Mouse (Mus musculus) brown adipose tissue, adult 24 weeks (tissue): ENCODE data around the gene Nrarp. TPM values are rescaled to one million over a fixed set of nuclear protein-coding genes. Genes with fewer than 3 reads are reported as not detected.

Experiments
- H3K27ac ChIP-seq: fragments of 200-500 bp; replicated peaks from 2 replicates; pipeline ENCODE4 v1.5.1; 2012; ENCODE audit warnings: low read depth, mild to moderate bottlenecking, low read length
- H3K4me1 ChIP-seq: fragments of 200-500 bp; 2 replicates; pipeline ENCODE4 v1.6.1; 2012; ENCODE audit warnings: low read length, mixed read lengths; ENCODE audit not compliant: control insufficient read depth, insufficient read depth, insufficient read length
- H3K4me3 ChIP-seq: fragments of 200-500 bp; 2 replicates; pipeline ENCODE4 v1.5.1; 2012; ENCODE audit warnings: low read depth, mild to moderate bottlenecking, low read length, moderate library complexity; ENCODE audit not compliant: insufficient read depth
- polyA plus RNA-seq: library from polyadenylated mRNA; stranded (reverse); fragments of >200 nt; gene quantifications from 2 replicates; pipeline ENCODE4 v1.2.4, GENCODE M21; 2012; ENCODE audit not compliant: missing spikeins, insufficient read depth, insufficient read length

Nrarp gene
- 6.4 and 7.1 TPM in 2 replicates for polyA plus RNA-seq

DNA sequence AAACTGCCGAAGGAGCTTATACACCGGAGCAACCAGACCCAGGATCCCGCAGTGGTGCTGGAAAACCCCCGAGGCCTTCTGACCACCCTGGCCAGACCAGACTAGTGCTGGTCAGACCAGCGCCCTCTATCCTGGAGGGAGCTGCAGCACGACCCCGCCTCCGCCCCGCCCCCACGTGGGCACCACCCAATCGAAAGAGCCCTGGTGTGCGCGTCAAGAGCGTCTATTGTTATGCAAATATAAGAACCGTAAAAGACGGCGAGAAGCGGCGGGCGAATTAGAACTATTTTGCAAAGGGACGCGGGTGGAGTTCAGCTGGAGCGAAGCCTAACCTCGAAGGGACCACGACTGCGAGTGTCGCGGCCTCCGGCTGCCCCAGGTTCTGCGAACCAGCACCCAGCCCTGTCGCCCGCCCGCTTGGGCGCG lies at the start of gene Nrarp:
Gene Nrarp (plus strand): TSS at position 281 of the 426 bp plus-strand sequence.
- peak within 1 kb of the TSS; percentile 65 for H3K4me3 ChIP-seq
- peak within 1 kb of the TSS; percentile 89 for H3K27ac ChIP-seq
- H3K4me1 ChIP-seq: peaks cover 27% of the 10 kb centered on the region

DNA sequence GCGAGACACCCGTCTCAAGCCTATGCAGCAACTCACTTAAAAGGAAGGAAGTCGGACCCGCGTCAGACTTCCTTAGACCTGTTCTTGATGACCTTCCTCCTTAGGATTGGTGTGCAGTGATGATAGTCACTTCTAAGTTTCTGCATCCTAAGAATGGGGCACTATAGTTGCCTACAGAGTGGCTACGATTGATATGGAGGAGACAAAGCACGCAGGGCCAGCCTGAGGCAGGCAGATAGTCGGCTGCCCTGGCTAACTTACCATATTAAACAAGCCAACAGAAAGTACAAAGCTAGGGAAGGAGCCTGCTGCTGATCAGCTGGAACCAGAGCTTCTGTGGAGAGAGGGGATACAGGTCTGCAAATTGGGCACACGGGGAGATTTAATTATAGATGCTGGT lies 49.0 kb upstream of the Nrarp start:
- Histone ChIP-seq H3K4me1 (0 out of 2 replicates have a peak, but pooled peaks cover 2% of the 10 kb centered on the region), H3K27ac (no peak overlapping the region), H3K4me3 (no peak overlapping the region)

DNA sequence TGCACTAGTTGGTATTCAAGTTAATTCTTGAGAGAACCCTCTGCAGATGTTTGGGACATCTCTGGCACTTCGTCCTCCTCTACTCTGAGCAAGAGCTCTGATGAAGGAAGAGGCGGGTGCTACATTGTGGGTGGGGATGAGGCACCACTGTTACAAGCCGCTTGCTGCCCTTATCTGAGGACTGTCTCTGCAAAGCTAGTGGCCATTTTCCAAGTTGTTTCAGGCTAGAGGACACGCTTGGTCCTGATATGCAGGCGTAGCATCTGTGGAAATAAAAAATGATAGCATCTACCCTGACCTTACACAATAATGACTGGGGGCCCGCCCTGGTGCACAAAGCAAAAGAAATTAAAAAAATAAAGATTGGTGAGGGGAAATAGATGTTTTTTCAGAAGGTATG lies 42.7 kb upstream of the Nrarp start:
- Histone ChIP-seq H3K27ac (no peak overlapping the region), H3K4me1 (no peaks in the 10 kb centered on the region), H3K4me3 (no peak overlapping the region)

DNA sequence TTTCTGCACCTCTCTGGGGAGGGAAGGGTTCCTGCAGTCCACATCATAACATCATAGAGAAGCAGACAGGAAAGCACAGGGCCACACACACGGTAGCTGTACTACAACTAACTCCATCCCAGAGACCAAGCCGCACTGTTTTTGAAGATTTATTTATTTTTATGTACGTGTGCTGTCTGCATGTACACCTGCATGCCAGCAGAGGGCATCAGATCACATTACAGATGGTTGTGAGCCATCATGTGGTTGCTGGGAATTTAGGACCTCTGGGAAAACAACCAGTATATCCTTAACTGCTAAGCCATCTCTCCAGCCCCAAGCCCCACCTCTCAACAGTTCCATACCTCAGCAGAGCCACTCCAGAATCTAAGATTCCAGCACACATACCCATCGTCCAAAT lies 39.4 kb upstream of the Nrarp start:
- Histone ChIP-seq H3K4me3 (no peak overlapping the region), H3K4me1 (peaks cover 22% of the 10 kb centered on the region), H3K27ac (peak overlapping the region; percentile 5; the same call in 1 of the 2 replicates)

DNA sequence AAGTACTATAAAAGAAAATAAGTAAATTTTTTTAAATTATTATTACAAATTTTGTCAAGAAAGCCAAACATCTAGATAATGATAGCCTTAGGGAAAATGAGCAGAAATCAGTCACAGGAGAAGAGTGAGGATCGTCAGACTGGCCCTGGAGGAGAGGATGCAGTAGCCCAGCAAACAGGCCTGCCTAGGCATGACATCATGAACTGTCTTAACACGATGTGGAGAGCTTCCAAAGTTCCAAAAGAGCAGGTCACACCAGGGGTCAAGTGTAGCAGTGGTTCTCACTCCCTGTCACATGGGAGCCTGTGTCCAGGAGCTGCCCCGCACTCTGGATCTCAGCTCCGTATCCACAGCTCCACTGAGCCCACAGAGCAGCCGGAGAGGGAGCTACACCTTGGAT lies 38.6 kb upstream of the Nrarp start:
- Histone ChIP-seq H3K27ac (0 out of 2 replicates have a peak overlapping the region, but pooled peaks have one; percentile 29), H3K4me3 (no peak overlapping the region), H3K4me1 (peaks cover 30% of the 10 kb centered on the region)

DNA sequence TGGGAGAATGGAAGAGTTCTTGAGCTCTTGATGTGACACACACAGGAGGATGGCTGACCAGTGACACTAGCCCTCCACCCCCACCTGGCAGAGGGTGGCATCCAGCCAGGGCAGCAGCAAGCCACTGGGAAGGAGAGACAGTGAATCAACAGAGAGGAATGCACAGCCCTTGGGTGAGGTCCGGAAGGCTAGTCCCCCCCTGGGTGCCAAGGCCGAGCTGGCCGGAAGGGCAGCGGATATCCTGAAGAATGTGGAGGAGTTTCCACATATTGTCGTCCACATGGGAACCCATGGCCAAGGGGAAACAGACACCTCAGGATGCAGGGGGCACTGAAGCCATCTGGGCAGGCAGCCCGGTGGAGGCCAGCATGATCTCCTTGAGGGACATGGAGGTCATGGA lies 35.2 kb upstream of the Nrarp start:
- H3K27ac ChIP-seq: peak overlapping the region; percentile 91
- no peak overlapping the region for H3K4me3 ChIP-seq
- H3K4me1 ChIP-seq: peaks cover 39% of the 10 kb centered on the region

DNA sequence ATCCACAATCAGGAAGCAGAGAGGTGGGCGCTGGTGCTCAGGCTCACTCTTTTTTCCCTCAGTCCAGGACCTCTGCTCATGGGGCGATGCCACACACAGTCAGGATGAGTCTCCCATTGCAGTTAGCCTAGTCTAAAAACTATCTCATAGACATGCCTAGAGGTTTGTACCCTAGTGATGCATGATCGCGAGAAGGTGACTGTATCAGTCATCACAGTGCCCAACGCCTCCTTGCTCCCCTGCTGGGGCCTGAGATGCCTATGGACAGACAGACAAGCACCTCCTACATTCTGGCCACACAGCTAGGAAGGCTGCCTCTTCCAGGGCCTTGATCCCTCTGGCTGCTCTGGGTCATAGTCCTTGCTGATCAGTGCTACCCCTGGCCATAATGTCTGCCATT lies 33.2 kb upstream of the Nrarp start:
- H3K4me1 ChIP-seq: peaks cover 39% of the 10 kb centered on the region
- no peak overlapping the region for H3K4me3 ChIP-seq
- no peak overlapping the region for H3K27ac ChIP-seq

DNA sequence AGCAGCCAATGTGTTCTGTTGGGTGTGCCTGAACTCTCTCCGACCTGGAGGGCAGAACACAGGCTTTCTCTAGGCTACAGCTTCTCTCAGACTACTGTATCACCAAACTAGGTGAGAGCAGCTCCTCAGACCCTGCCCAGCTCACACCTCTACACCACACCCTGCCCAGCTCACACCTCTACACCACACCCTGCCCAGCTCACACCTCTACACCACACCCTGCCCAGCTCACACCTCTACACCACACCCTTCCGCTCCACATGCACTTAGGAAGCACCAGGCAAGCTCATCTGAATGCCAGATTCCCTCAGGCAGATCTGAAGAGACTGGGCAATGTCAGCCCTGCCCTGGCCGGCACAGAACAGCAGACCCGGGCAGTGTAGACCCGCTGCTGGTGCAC lies 32.7 kb upstream of the Nrarp start:
- Histone ChIP-seq H3K4me3 (no peak overlapping the region), H3K27ac (no peak overlapping the region), H3K4me1 (peaks cover 39% of the 10 kb centered on the region)

DNA sequence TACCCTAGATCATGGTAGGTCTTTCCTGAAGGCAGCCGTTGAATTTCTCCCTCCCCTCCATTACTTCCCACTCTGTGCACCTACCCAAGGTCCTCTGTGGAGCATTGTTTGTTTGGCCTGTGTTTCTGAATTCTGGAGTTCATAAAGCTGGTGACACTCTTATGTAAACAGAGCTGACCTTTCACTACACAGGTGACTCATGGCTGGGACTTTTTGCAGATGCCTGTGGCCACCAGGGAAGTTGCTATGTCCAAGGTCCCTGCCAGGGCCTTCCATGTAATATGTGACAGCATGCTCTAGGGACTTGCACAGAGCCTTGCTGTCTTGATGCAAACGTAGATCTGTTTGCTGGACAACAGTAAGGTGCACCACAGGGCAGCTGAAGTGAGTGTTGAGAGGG lies 30.9 kb upstream of the Nrarp start:
- peaks cover 31% of the 10 kb centered on the region for H3K4me1 ChIP-seq
- no peak overlapping the region for H3K4me3 ChIP-seq
- H3K27ac ChIP-seq: no peak overlapping the region

DNA sequence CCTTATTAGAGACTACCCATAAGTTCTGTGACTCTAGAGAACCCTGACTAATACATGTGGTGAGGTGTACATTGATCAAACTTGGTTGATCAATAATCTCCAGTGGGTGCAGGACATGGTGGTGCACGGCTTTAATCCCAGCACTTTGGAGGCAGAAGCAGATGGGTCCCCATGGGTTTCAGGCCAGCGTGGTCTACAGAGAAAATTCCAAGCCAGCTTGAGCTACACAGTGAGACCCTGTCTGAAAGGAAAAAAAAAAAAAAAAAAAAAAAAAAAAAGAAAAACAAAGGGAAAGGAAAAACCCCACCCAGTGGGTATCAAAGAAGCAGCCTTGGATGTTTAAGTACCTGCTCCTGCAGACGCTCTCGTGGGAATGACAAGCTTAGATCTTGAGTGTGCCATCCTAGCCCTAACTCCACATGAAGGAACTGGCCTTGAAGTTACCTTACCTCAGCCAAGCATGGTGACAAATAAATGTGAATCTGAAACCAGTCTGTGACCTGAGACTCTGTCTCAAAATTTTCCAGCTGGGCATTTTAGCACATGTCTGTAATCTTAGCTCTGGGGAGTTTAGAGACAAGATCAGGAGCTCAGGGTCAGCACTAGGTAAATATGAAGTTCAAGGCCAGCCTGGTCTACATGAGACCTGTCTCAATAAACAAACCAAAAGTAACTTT lies 29.1 kb upstream of the Nrarp start:
- Histone ChIP-seq H3K4me1 (peaks cover 14% of the 10 kb centered on the region), H3K4me3 (no peak overlapping the region), H3K27ac (no peak overlapping the region)

DNA sequence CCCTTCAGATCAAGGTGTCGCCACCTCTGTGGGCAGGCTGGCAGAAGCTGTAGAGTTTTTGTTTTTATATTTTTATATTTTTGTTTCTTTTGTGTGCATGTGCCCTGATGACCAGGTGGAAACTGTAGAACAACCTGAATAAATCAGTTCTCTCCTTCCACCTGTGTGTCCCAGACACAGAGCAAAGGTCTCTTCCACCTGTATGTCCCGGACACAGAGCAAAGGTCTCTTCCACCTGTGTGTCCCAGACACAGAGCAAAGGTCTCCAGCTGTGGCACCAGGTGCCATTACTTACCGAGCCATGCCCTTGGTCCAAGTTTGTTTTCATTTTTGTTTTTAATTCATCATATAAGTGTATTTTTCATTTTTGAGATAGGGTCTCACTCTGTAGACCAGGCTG lies 24.4 kb upstream of the Nrarp start:
- H3K4me3 ChIP-seq: no peak overlapping the region
- H3K27ac ChIP-seq: no peak overlapping the region
- no peaks in the 10 kb centered on the region for H3K4me1 ChIP-seq

DNA sequence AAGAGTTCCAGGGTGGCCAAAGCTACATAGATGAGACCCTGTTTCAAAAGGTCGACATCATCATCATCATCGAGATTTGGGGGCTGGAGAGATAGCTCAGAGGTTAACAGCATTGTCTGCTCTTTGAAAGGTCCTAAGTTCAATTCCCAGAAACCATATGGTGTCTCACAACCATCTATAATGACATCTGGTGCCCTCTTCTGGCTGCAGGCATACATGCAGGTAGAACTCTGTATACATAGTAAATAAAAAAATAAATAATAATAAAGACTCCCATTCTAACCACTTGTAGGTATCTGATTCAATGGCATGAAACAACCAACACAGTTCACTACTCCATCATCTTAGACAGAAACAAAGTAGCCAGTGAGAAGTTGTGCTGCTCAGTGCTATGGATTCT lies 23.6 kb upstream of the Nrarp start:
- Histone ChIP-seq H3K4me1 (peaks cover under 1% of the 10 kb centered on the region; the same call in 1 of the 2 replicates), H3K4me3 (no peak overlapping the region), H3K27ac (no peak overlapping the region)

DNA sequence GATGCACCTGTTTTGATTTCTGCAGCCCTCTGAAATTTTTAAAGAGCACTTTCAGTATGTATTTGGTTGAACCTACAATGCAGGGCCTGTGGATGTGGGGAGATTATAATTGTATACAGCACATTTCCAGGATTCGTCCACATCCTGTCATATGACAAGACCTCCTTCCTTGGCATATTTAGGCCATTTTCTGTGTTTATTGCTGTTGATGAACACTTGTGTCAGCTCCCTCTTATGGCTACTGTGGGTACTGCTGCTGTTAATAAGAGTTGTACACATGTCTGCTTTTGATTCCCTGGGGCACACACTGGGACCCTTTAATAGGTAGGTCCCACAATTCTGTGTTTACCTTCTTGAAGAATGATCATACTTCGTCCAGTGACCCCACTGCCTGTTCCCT lies 22.9 kb upstream of the Nrarp start:
- no peak overlapping the region for H3K4me3 ChIP-seq

DNA sequence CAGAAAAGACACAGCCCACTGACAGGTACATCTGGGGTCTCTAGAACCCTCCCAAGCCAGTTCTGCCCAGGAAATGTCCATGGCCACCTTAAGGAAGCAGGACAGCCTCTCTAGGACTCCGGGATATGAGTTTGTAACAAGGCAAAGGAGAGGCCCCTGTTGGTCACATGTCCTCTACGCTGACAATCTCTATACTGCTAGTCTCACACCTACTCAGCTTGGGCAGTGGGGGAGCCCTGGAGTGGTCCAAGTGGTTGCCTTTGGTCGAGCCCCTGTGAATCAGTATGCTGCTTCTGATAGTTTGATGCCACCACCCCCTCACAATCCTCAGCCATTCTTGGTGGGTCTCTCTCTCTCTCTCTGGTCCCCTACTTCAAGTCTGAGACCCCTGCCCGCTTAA lies 13.1 kb upstream of the Nrarp start:
- peaks cover 51% of the 10 kb centered on the region for H3K4me1 ChIP-seq
- H3K4me3 ChIP-seq: peak overlapping the region; percentile 49
- peak overlapping the region; percentile 44 for H3K27ac ChIP-seq

More for the DNA sequence above, 22.9 kb upstream of the Nrarp start:
- Histone ChIP-seq H3K4me1 (peaks cover 8% of the 10 kb centered on the region), H3K27ac (no peak overlapping the region)

DNA sequence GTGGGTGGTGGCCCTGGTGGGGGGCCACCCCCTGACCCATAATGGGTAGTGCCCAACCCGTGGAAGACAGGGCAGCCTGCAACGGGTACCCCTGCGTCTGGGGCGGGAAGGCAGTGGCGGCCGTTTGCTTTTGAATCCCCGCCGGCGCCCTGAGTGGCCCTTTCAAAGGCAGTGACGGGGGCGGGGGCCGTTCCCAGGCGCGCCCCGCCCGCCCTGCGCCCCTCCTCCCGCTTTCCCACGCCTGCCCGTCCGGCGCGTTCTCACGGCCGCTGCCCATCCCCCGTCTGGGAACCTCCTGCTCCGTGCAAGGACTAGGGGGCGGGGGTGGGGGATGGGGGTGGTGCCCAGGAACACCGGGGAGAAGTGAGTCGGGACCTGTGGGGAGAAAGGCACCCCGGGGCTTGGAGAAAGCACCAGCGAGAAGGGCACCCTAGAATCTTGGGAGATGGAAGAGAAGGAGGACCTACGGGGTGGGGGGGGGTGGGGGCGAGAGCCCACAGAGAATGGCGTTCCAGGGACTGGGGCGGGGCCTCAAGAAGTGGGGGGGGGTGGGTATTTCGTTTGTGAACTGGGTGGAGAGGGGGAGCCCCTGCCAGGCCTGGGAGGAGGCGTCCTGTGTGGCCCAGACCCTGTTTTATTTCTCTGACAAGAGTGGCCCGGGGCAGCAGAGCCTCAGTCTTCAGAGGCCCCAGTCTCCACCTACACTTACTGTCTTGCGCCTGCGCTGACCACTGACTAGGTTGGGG lies 12.5 kb upstream of the Nrarp start:
- Histone ChIP-seq H3K4me3 (peak overlapping the region; percentile 49), H3K27ac (peak overlapping the region; percentile 56), H3K4me1 (peaks cover 45% of the 10 kb centered on the region)

DNA sequence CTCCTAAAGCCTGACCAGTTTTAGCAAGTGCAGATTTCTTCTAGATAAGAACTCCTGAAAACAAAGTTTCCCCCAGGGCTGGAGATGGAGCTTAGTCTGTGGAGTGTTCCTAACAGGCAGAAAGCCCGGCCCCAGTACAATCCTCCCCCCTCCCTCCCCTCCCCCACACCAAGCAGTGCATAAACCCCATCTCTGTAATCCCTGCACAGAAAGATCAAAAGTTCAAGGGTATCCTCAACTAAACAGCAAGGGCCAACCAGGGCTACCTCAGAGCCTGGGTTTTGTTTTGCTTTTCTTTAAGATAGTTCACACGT lies 11.9 kb upstream of the Nrarp start:
- Histone ChIP-seq H3K4me3 (peak overlapping the region; percentile 28), H3K4me1 (peaks cover 45% of the 10 kb centered on the region), H3K27ac (peak overlapping the region; percentile 56; the same call in 1 of the 2 replicates)
